Mouse (Mus musculus): ENCODE measurements around the gene Zcwpw1.

- TF ChIP-seq E2F4 (IDR thresholded peaks at IDR 0.05; ENCODE audit: insufficient read depth) (no peak), MAX (IDR thresholded peaks at IDR 0.05; ENCODE audit: low read depth) (no peak), TCF3 (IDR thresholded peaks at IDR 0.05; ENCODE audit: insufficient read length, low read depth) (no peak), POLR2A (IDR thresholded peaks at IDR 0.05; ENCODE audit: insufficient read length, low read depth) (no peak), MYOG (IDR thresholded peaks at IDR 0.05; ENCODE audit: control insufficient read depth in 1 of 3, insufficient read depth in 1 of 3, insufficient read length in 2 of 3, low read depth in 2 of 3) (no peak), REST (IDR thresholded peaks at IDR 0.05; ENCODE audit: insufficient read depth, insufficient read length) (no peak), SRF (IDR thresholded peaks at IDR 0.05; ENCODE audit: control insufficient read depth, insufficient read length, low read depth) (no peak), MYOD1 (IDR thresholded peaks at IDR 0.05; ENCODE audit: control insufficient read depth in 1 of 3, insufficient read length in 2 of 3, low read depth in 2 of 3) (no peak), USF1 (IDR thresholded peaks at IDR 0.05; ENCODE audit: low read depth) (no peak), TCF12 (IDR thresholded peaks at IDR 0.05; ENCODE audit: insufficient read depth, poor library complexity, severe bottlenecking) (no peak)
Measured at GRCm38 (mm10) chr5:137739471-137739870, 48.1 kb upstream of the Zcwpw1 start.
